Mouse (Mus musculus): ENCODE data around the gene Cad. TPM values are rescaled to one million over a fixed set of nuclear protein-coding genes. Genes with fewer than 3 reads are reported as not detected.

Cad gene
- polyA plus RNA-seq, 1 experiment from 2014 or later: 39.8 TPM

DNA sequence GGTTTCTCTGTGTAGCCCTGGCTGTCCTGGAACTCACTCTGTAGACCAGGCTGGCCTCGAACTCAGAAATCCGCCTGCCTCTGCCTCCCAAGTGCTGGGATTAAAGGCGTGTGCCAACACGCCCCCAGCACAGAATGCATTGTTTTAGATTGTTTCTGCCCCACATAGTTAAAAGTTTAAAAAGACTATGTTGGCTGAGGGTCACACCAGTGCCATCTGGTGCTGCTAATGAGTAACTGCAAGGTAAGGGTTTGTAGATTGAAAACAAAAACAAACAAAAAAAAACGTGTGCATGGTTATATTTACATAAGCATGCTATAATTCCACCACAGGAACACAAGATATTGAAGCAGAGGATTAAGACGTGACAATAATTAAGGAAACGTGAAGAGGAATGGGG is 56.2 kb downstream of the Cad start:
- DNase-seq (ENCODE audit: low read depth, low spot score) (no peak), ATAC-seq (no peak)
- peaks cover 10% of the 10 kb centered on the region for H3K27me3 ChIP-seq
- ChIA-PET CTCF (interaction anchor here (1.8 kb wide), 1 partner anchor 13 kb away, joined by 5 read pairs; no protein-coding TSS in a partner anchor), POLR2A (no interaction called here)
- TF ChIP-seq CTCF (IDR thresholded peaks at IDR 0.05): peak; percentile 78
- in situ Hi-C loops (cut with MboI; ENCODE audit: low pct_unique_long_range_greater_than_20kb): no loop called here

DNA sequence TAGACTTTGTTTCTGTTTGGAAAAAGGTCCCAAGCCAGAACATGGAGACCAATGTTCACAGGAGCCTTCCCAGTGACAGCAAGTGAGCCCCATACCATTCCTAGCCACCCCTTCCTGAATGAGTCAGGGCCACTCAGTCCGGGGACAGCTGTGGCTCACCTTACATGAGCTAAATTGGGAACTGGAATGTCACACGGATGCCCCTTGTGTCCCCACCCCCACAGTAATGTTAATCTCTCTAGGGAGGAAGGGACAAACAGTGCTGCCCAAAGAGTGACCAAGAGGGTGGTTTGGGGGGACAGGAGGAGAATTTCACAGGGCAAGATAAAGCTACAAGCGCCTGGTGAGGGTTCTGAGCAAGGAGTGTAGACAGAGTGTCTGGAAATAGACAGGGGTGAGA is 61.8 kb downstream of the Cad start, which contains the start of gene Trim54:
TSS of gene Trim54 (plus strand) at position 359 of the 400 bp plus-strand sequence.
- DNase-seq (ENCODE audit: low read depth, low spot score) (no peak), ATAC-seq (no peak)
- in situ Hi-C loops (cut with MboI; ENCODE audit: low pct_unique_long_range_greater_than_20kb): no loop called here
- CTCF ChIA-PET: no interaction called here
- TF ChIP-seq CTCF (IDR thresholded peaks at IDR 0.05): no peak
- peaks cover 19% of the 10 kb centered on the region for H3K27me3 ChIP-seq
- POLR2A ChIA-PET: interaction anchor here (0.6 kb wide), 1 partner anchor 1877 kb away, joined by 3 read pairs; no protein-coding TSS in a partner anchor

DNA sequence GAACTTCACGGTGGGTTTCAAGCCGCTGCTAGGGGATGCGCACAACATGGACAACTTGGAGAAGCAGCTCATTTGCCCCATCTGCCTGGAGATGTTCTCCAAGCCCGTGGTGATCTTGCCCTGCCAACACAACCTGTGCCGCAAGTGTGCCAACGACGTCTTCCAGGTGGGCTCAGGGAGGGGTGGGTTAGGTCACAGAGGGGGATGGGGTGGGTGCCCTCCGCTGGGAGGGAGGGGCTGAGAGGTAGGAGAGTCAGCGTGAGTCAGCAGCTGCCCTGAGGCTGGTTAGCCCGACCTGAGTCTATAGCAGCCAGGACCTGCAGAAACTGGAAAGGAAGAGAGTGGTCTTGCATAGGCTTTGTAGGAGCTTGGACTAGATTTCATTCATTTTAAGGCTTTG is 62.3 kb downstream of the Cad start:
- DNase-seq (ENCODE audit: low read depth, low spot score): no peak
- ATAC-seq: no peak
- ChIA-PET CTCF (no interaction called here), POLR2A (no interaction called here)
- no peak for TF ChIP-seq CTCF (IDR thresholded peaks at IDR 0.05)
- peaks cover 20% of the 10 kb centered on the region for H3K27me3 ChIP-seq
- in situ Hi-C loops (cut with MboI; ENCODE audit: low pct_unique_long_range_greater_than_20kb): no loop called here

DNA sequence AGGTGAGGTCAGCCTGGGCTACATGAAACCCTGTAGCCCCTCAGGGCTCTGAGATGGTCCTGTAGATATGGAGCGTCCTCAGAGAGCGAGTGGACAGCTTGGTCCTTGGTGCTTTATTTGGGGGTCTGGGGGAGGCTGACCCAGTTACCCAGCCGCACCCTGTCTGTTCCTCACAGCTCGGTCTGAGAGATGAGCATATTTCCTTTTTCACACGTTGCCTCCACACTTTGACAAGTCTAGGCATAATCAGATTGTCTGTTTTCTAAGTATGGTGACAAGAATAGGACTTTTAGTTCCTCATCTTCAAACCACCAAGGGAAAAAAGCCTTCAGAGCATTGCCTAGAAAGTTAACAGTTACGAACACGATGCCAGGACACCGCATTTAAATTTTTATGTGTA is 66.5 kb downstream of the Cad start:
- peaks cover 18% of the 10 kb centered on the region for H3K27me3 ChIP-seq
- DNase-seq (ENCODE audit: low read depth, low spot score): no peak
- in situ Hi-C loops (cut with MboI; ENCODE audit: low pct_unique_long_range_greater_than_20kb): no loop called here
- TF ChIP-seq CTCF (IDR thresholded peaks at IDR 0.05): no peak
- no peak for ATAC-seq
- ChIA-PET CTCF (no interaction called here), POLR2A (no interaction called here)

DNA sequence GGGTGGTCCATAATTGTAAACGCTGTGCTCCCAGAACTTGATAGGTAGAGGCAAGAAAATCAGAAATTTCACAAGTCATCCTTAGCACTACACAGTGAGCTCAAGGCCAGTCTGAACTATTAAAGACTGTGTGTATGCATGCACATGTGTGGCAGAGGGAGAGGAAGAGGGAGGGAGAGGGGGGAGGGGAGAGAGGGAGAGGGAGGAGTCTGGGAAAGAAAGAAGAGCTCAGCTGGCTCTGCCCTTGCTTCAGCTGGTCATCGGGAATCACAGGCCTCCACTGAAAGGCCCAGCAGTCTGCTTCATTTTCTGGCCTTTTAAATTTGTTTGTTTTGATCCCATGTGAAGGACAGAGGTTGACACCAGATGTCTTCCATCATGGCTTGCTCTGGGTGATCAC is 68.9 kb downstream of the Cad start:
- TF ChIP-seq CTCF (IDR thresholded peaks at IDR 0.05): no peak
- no peak for ATAC-seq
- no peak for DNase-seq (ENCODE audit: low read depth, low spot score)
- peaks cover 24% of the 10 kb centered on the region for H3K27me3 ChIP-seq
- in situ Hi-C loops (cut with MboI; ENCODE audit: low pct_unique_long_range_greater_than_20kb): no loop called here
- POLR2A ChIA-PET: interaction anchor here (0.6 kb wide), 1 partner anchor 29 kb away, joined by 3 read pairs; no protein-coding TSS in a partner anchor
- CTCF ChIA-PET: interaction anchor here (1.7 kb wide), 2 partner anchors 12 to 17 kb away, joined by 3 to 5 read pairs; no protein-coding TSS in a partner anchor

DNA sequence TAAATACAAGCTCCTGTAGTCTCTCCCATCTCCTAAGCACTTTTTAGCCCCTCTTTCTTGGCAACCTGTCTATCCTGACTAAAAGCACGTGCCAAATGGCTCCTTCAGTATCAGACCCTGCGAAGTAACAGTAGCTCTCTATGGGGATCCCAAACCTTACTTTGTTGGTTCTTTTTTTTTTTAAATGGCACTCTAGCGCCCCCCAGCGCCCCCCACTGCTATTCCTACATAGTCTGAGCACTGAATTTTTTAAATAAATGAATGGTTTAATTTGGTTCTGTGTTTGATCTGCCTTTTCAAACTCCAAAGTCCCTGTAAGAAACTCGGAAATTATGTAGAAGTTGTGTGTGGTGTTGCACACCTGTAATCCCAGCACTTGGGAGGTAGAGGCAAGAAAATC is 71.5 kb downstream of the Cad start:
- DNase-seq (ENCODE audit: low read depth, low spot score) (no peak), ATAC-seq (no peak)
- in situ Hi-C loops (cut with MboI; ENCODE audit: low pct_unique_long_range_greater_than_20kb): no loop called here
- H3K27me3 ChIP-seq: peaks cover 35% of the 10 kb centered on the region
- ChIA-PET CTCF (interaction anchor here (1.3 kb wide), 1 partner anchor 167 kb away, joined by 3 read pairs; no protein-coding TSS in a partner anchor), POLR2A (no interaction called here)
- TF ChIP-seq CTCF (IDR thresholded peaks at IDR 0.05): no peak

Other genes starting within 250 kb of the Cad start
- gene Mapre3, start 240.1 kb upstream of the Cad start, polyA plus RNA-seq (2021): 83.2 TPM
- gene Tmem214, start 186.8 kb upstream of the Cad start, polyA plus RNA-seq (2021): 82.6 TPM
- gene Agbl5, start 166.1 kb upstream of the Cad start, polyA plus RNA-seq (2021): 34.9 TPM
- 262 TPM for gene Ost4, start 147.0 kb upstream of the Cad start, polyA plus RNA-seq (2021)
- gene Emilin1, start 141.4 kb upstream of the Cad start, polyA plus RNA-seq (2021): 0.30 TPM
- gene Khk, start 133.3 kb upstream of the Cad start, polyA plus RNA-seq (2021): 45.3 TPM
- gene Cgref1, start 109.2 kb upstream of the Cad start, polyA plus RNA-seq (2021): 0.23 TPM
- 226 TPM for gene Preb, start 94.4 kb upstream of the Cad start, polyA plus RNA-seq (2021)
- not detected for gene Tcf23, start 86.1 kb upstream of the Cad start, polyA plus RNA-seq (2021)
- gene Atraid, start 6.5 kb upstream of the Cad start, polyA plus RNA-seq (2021): 118 TPM
- gene Slc5a6, start 5.9 kb upstream of the Cad start, polyA plus RNA-seq (2021): 13.2 TPM
- gene Dnajc5g, start 51.5 kb downstream of the Cad start, polyA plus RNA-seq (2021): not detected
- 0.06 TPM for gene Slc30a3, start 53.5 kb downstream of the Cad start, polyA plus RNA-seq (2021)
- gene Trim54, start 61.9 kb downstream of the Cad start, polyA plus RNA-seq (2021): not detected
- gene Ucn, start 84.0 kb downstream of the Cad start, polyA plus RNA-seq (2021): not detected
- gene Mpv17, start 99.5 kb downstream of the Cad start, polyA plus RNA-seq (2021): 162 TPM
- gene Gm29609, start 125.1 kb downstream of the Cad start, polyA plus RNA-seq (2021): 3.9 TPM
- gene Gtf3c2, start 125.4 kb downstream of the Cad start, polyA plus RNA-seq (2021): 63.0 TPM
- 163 TPM for gene Snx17, start 138.4 kb downstream of the Cad start, polyA plus RNA-seq (2021)
- 78.1 TPM for gene Eif2b4, start 138.7 kb downstream of the Cad start, polyA plus RNA-seq (2021)
- 44.0 TPM for gene Zfp513, start 147.5 kb downstream of the Cad start, polyA plus RNA-seq (2021)
- gene Ppm1g, start 165.9 kb downstream of the Cad start, polyA plus RNA-seq (2021): 194 TPM
- 133 TPM for gene Nrbp1, start 186.1 kb downstream of the Cad start, polyA plus RNA-seq (2021)
- 0.73 TPM for gene Gm9970, start 186.5 kb downstream of the Cad start, polyA plus RNA-seq (2021)
- 8.6 TPM for gene Krtcap3, start 196.9 kb downstream of the Cad start, polyA plus RNA-seq (2021)
- gene Ift172, start 236.3 kb downstream of the Cad start, polyA plus RNA-seq (2021): 57.9 TPM
- gene Fndc4, start 241.3 kb downstream of the Cad start, polyA plus RNA-seq (2021): 107 TPM
- gene Gckr, start 242.7 kb downstream of the Cad start, polyA plus RNA-seq (2021): 5.9 TPM